Mouse (Mus musculus): ENCODE measurements at regions not wholly inside any gene's neighbourhood (a gene's known extent, or its start where the extent isn't known, plus 50 kb on each side); places are given as distances from the start of the nearest gene placed in this dataset.

GRCm38 (mm10) chr10:17655459-17656051, 67.5 kb upstream of the Cited2 start:
- no peak for ATAC-seq (ENCODE audit: insufficient number of reproducible peaks, insufficient read depth, low FRiP score, low read depth)
- Histone ChIP-seq H3K36me3 (ENCODE audit: control insufficient read depth, insufficient read depth, low read length) (no peaks in the 10 kb centered on the region), H3K4me3 (ENCODE audit: low read depth, low read length) (no peak overlapping the region), H3K27ac (ENCODE audit: low read length) (no peak overlapping the region), H3K9me3 (ENCODE audit: control insufficient read depth, low read depth, low read length) (no peaks in the 10 kb centered on the region), H3K27me3 (ENCODE audit: control insufficient read depth, insufficient read depth, low read length) (no peaks in the 10 kb centered on the region), H3K4me1 (ENCODE audit: control insufficient read depth, insufficient read depth, low read length) (no peaks in the 10 kb centered on the region), H3K4me2 (replicated peaks; ENCODE audit: low read depth, low read length) (no peak overlapping the region), H3K9ac (replicated peaks; ENCODE audit: low read depth, low read length) (no peak overlapping the region)
- WGBS: 72% methylated on average over 10 of the region's 10 CpGs

DNA sequence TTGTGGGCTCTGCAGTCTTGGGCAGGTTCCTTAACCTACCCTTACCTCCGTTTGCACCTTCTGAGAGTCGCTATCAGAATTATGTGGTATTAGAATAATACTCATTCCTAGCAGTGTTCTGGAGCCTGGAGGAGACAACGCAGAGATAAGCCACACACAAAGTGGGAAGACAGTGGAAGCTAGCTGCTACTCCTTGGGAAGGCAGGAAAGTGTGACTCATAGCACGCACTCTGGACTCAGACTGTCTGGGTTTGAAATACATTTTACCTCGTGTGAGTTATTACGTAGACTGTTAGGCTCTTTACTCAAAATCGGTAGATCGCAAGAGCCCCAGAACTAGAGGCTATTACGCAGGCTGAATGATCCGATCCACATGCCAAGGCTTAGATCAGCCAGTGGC, 66.7 kb upstream of the Cited2 start:
- no peak overlapping the region for H3K27ac ChIP-seq (ENCODE audit: low read length)
- ATAC-seq (ENCODE audit: insufficient number of reproducible peaks, insufficient read depth, low FRiP score, low read depth): no peak
- no peaks in the 10 kb centered on the region for H3K4me1 ChIP-seq (ENCODE audit: control insufficient read depth, insufficient read depth, low read length)

GRCm38 (mm10) chr10:17656872-17657482, 66.0 kb upstream of the Cited2 start:
- no peaks in the 10 kb centered on the region for H3K36me3 ChIP-seq (ENCODE audit: control insufficient read depth, insufficient read depth, low read length)
- WGBS: 45% methylated on average over 8 of the region's 8 CpGs
- no peaks in the 10 kb centered on the region for H3K9me3 ChIP-seq (ENCODE audit: control insufficient read depth, low read depth, low read length)
- H3K4me1 ChIP-seq (ENCODE audit: control insufficient read depth, insufficient read depth, low read length): no peaks in the 10 kb centered on the region
- H3K9ac ChIP-seq (replicated peaks; ENCODE audit: low read depth, low read length): no peak overlapping the region
- H3K4me3 ChIP-seq (ENCODE audit: low read depth, low read length): no peak overlapping the region
- ATAC-seq (ENCODE audit: insufficient number of reproducible peaks, insufficient read depth, low FRiP score, low read depth): no peak
- no peak overlapping the region for H3K4me2 ChIP-seq (replicated peaks; ENCODE audit: low read depth, low read length)
- no peaks in the 10 kb centered on the region for H3K27me3 ChIP-seq (ENCODE audit: control insufficient read depth, insufficient read depth, low read length)
- no peak overlapping the region for H3K27ac ChIP-seq (ENCODE audit: low read length)

More for the DNA sequence above, 66.7 kb upstream of the Cited2 start:
- no peak overlapping the region for H3K4me3 ChIP-seq (ENCODE audit: low read depth, low read length)
- H3K4me2 ChIP-seq (replicated peaks; ENCODE audit: low read depth, low read length): no peak overlapping the region
- H3K36me3 ChIP-seq (ENCODE audit: control insufficient read depth, insufficient read depth, low read length): no peaks in the 10 kb centered on the region
- WGBS: 73% methylated on average over 10 of the region's 10 CpGs
- no peak overlapping the region for H3K9ac ChIP-seq (replicated peaks; ENCODE audit: low read depth, low read length)
- no peaks in the 10 kb centered on the region for H3K9me3 ChIP-seq (ENCODE audit: control insufficient read depth, low read depth, low read length)
- H3K27me3 ChIP-seq (ENCODE audit: control insufficient read depth, insufficient read depth, low read length): no peaks in the 10 kb centered on the region

DNA sequence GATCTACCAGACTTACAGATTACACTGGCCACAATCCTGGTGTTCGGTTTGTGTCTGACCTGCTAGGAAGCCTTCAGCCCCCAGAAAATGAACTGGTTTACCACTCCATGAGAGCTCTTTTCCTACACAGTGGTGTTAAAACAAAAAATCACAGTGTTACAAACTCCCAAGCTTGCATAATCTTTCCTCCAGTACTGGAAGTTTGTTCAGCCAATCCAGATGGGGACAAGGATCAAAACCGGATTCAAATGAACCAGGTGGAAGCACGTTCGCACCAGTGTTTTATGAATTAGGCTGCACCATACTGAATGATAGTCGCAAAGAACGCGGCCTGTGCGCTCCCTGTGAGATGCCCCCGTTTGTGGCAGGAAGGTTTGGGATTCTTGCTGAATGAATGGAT, 63.4 kb upstream of the Cited2 start:
- no peak overlapping the region for H3K9ac ChIP-seq (replicated peaks; ENCODE audit: low read depth, low read length)
- WGBS: 89% methylated on average over 9 of the region's 9 CpGs
- no peaks in the 10 kb centered on the region for H3K27me3 ChIP-seq (ENCODE audit: control insufficient read depth, insufficient read depth, low read length)
- no peak for ATAC-seq (ENCODE audit: insufficient number of reproducible peaks, insufficient read depth, low FRiP score, low read depth)
- no peak overlapping the region for H3K4me3 ChIP-seq (ENCODE audit: low read depth, low read length)
- no peak overlapping the region for H3K4me2 ChIP-seq (replicated peaks; ENCODE audit: low read depth, low read length)
- no peaks in the 10 kb centered on the region for H3K9me3 ChIP-seq (ENCODE audit: control insufficient read depth, low read depth, low read length)
- no peak overlapping the region for H3K27ac ChIP-seq (ENCODE audit: low read length)
- no peaks in the 10 kb centered on the region for H3K4me1 ChIP-seq (ENCODE audit: control insufficient read depth, insufficient read depth, low read length)
- no peaks in the 10 kb centered on the region for H3K36me3 ChIP-seq (ENCODE audit: control insufficient read depth, insufficient read depth, low read length)

GRCm38 (mm10) chr10:17660836-17661452, 62.1 kb upstream of the Cited2 start:
- 93% methylated on average over 5 of the region's 5 CpGs for WGBS
- H3K9ac ChIP-seq (replicated peaks; ENCODE audit: low read depth, low read length): no peak overlapping the region
- ATAC-seq (ENCODE audit: insufficient number of reproducible peaks, insufficient read depth, low FRiP score, low read depth): no peak

GRCm38 (mm10) chr10:17666089-17666488, 56.9 kb upstream of the Cited2 start:
- Histone ChIP-seq H3K4me2 (replicated peaks; ENCODE audit: low read depth, low read length) (no peak overlapping the region), H3K36me3 (ENCODE audit: control insufficient read depth, insufficient read depth, low read length) (no peaks in the 10 kb centered on the region), H3K4me3 (ENCODE audit: low read depth, low read length) (no peak overlapping the region), H3K27ac (ENCODE audit: low read length) (no peak overlapping the region), H3K27me3 (ENCODE audit: control insufficient read depth, insufficient read depth, low read length) (no peaks in the 10 kb centered on the region), H3K9me3 (ENCODE audit: control insufficient read depth, low read depth, low read length) (no peaks in the 10 kb centered on the region), H3K9ac (replicated peaks; ENCODE audit: low read depth, low read length) (no peak overlapping the region), H3K4me1 (ENCODE audit: control insufficient read depth, insufficient read depth, low read length) (no peaks in the 10 kb centered on the region)
- WGBS: 73% methylated on average over 3 of the region's 3 CpGs
- no peak for ATAC-seq (ENCODE audit: insufficient number of reproducible peaks, insufficient read depth, low FRiP score, low read depth)

More at GRCm38 (mm10) chr10:17660836-17661452, 62.1 kb upstream of the Cited2 start:
- H3K4me2 ChIP-seq (replicated peaks; ENCODE audit: low read depth, low read length): no peak overlapping the region
- no peaks in the 10 kb centered on the region for H3K9me3 ChIP-seq (ENCODE audit: control insufficient read depth, low read depth, low read length)
- no peak overlapping the region for H3K4me3 ChIP-seq (ENCODE audit: low read depth, low read length)
- no peak overlapping the region for H3K27ac ChIP-seq (ENCODE audit: low read length)
- H3K36me3 ChIP-seq (ENCODE audit: control insufficient read depth, insufficient read depth, low read length): no peaks in the 10 kb centered on the region
- no peaks in the 10 kb centered on the region for H3K27me3 ChIP-seq (ENCODE audit: control insufficient read depth, insufficient read depth, low read length)
- H3K4me1 ChIP-seq (ENCODE audit: control insufficient read depth, insufficient read depth, low read length): no peaks in the 10 kb centered on the region

DNA sequence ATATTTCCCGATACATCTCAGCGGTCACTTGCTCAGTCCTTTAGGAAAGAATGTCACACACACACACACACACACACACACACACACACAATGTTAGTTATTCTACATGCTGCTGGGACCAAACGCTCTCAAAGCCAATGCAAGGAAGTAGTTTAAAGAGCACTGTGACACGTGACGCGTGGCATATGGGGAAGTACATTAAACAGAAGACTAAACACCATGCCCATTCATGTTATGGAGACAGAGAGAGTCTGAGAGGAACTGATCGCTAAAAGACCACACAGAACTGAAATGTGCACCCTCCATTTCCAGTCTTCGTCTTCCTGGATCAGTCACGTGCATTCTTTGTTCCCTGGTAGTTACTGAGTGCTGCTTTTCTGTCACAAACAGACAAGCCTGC, 53.6 kb upstream of the Cited2 start:
- Histone ChIP-seq H3K27me3 (ENCODE audit: control insufficient read depth, insufficient read depth, low read length) (no peaks in the 10 kb centered on the region), H3K9ac (replicated peaks; ENCODE audit: low read depth, low read length) (no peak overlapping the region), H3K4me2 (replicated peaks; ENCODE audit: low read depth, low read length) (no peak overlapping the region), H3K4me1 (ENCODE audit: control insufficient read depth, insufficient read depth, low read length) (no peaks in the 10 kb centered on the region), H3K9me3 (ENCODE audit: control insufficient read depth, low read depth, low read length) (no peaks in the 10 kb centered on the region), H3K4me3 (ENCODE audit: low read depth, low read length) (no peak overlapping the region), H3K27ac (ENCODE audit: low read length) (no peak overlapping the region), H3K36me3 (ENCODE audit: control insufficient read depth, insufficient read depth, low read length) (no peaks in the 10 kb centered on the region)
- WGBS: 77% methylated on average over 9 of the region's 9 CpGs
- no peak for ATAC-seq (ENCODE audit: insufficient number of reproducible peaks, insufficient read depth, low FRiP score, low read depth)

Data from stomach, embryonic 14.5 days (tissue).